Mouse (Mus musculus) forebrain, postnatal 0 days (tissue): ENCODE results near the gene E2f4. TPM values are rescaled to one million over a fixed set of nuclear protein-coding genes. Genes with fewer than 3 reads are reported as not detected.

Experiments used
- ATAC-seq: fragments of 200-750 bp; cut with Nextera tagmentation; 2 replicates; pipeline ENCODE4 v1.8.0; 2017; ENCODE audit warnings: mild to moderate bottlenecking, moderate library complexity
- DNase-seq: peaks from one replicate; pipeline ENCODE4 v3.0.0-alpha.2; 2015
- H3K27ac ChIP-seq: fragments of 300-500 bp; sonication (generic); 2 replicates; pipeline ENCODE4 v1.5.1; 2014; ENCODE audit warnings: low read depth, mild to moderate bottlenecking, antibody characterized with exemption, low read length, moderate library complexity, mixed read lengths
- H3K27me3 ChIP-seq: fragments of 300-500 bp; sonication (generic); 2 replicates; pipeline ENCODE4 v1.6.1; 2014; ENCODE audit warnings: mild to moderate bottlenecking, low read length, mixed read lengths; ENCODE audit not compliant: insufficient read depth
- H3K36me3 ChIP-seq: fragments of 300-500 bp; sonication (generic); 2 replicates; pipeline ENCODE4 v1.6.1; 2014; ENCODE audit warnings: mild to moderate bottlenecking, moderate library complexity; ENCODE audit not compliant: insufficient read depth
- H3K4me1 ChIP-seq: fragments of 300-500 bp; sonication (generic); 2 replicates; pipeline ENCODE4 v1.6.1; 2014; ENCODE audit warnings: antibody characterized with exemption; ENCODE audit not compliant: insufficient read depth
- H3K4me2 ChIP-seq: fragments of 300-500 bp; sonication (generic); 2 replicates; pipeline ENCODE4 v1.6.1; 2014; ENCODE audit warnings: low read depth, mild to moderate bottlenecking, moderate library complexity
- H3K4me3 ChIP-seq: fragments of 300-500 bp; sonication (generic); 2 replicates; pipeline ENCODE4 v1.5.1; 2014; ENCODE audit warnings: low read depth, low read length, mixed read lengths
- H3K9ac ChIP-seq: fragments of 300-500 bp; sonication (generic); 2 replicates; pipeline ENCODE4 v1.6.1; 2014; ENCODE audit warnings: mild to moderate bottlenecking
- H3K9me3 ChIP-seq: fragments of 300-500 bp; sonication (generic); 2 replicates; pipeline ENCODE4 v1.6.1; 2016; ENCODE audit warnings: low read length
- CTCF ChIP-seq: sonication (generic); IDR thresholded peaks from 2 replicates; pipeline ENCODE4 v1.5.1; 2016; ENCODE audit warnings: antibody characterized with exemption, control low read depth, low read depth
- WGBS: fragments of 180-500 bp; shearing (Covaris S2); extraction: QIAGEN DNeasy Blood & Tissue Kit; methylation state at CpG from one replicate; pipeline ENCODE4 v1.1.7; 2014; 5-methylcytosine and 5-hydroxymethylcytosine counted together
- polyA plus RNA-seq: library from polyadenylated mRNA; unstranded; fragments of >200 nt; fragmentation: Nextera tagmentation; extraction: Ambion mirVana; gene quantifications from 2 replicates; pipeline ENCODE4 v1.2.1, GENCODE M21; 2015
- total RNA-seq: library from RNA; depleted of rRNA; stranded (reverse); fragments of >200 nt; gene quantifications from 2 replicates; pipeline ENCODE4 v1.2.3, GENCODE M21; 2014

The E2f4 gene
- total and polyA plus RNA-seq, 2 experiments from 2014 or later = 30.6 to 36.7 TPM

GRCm38 (mm10) chr8:105315073-105315769 is 17.8 kb downstream of the E2f4 start:
- Histone ChIP-seq H3K4me3 (no peak overlapping the region), H3K36me3 (peaks cover 71% of the 10 kb centered on the region), H3K9me3 (no peaks in the 10 kb centered on the region), H3K27me3 (no peaks in the 10 kb centered on the region), H3K9ac (no peak overlapping the region), H3K4me1 (no peaks in the 10 kb centered on the region), H3K27ac (no peak overlapping the region), H3K4me2 (no peak overlapping the region)
- ATAC-seq (no peak), DNase-seq (no peak)
- no peak for TF ChIP-seq CTCF
- 93% methylated on average over 18 of the region's 18 CpGs for WGBS

GRCm38 (mm10) chr8:105317941-105318340 is 20.5 kb downstream of the E2f4 start:
- H3K4me2 ChIP-seq = no peak overlapping the region
- ATAC-seq (no peak), DNase-seq (no peak)
- WGBS = 76% methylated on average over 4 of the region's 4 CpGs
- no peak overlapping the region for H3K9ac ChIP-seq
- no peak overlapping the region for H3K4me3 ChIP-seq
- no peaks in the 10 kb centered on the region for H3K9me3 ChIP-seq
- H3K4me1 ChIP-seq = no peaks in the 10 kb centered on the region
- peaks cover 68% of the 10 kb centered on the region for H3K36me3 ChIP-seq
- H3K27ac ChIP-seq = no peak overlapping the region
- no peak for TF ChIP-seq CTCF
- H3K27me3 ChIP-seq = no peaks in the 10 kb centered on the region

- H3K9ac ChIP-seq = no peak overlapping the region
- WGBS = 84% methylated on average over 11 of the region's 11 CpGs
- DNase-seq = no peak
- no peak overlapping the region for H3K4me2 ChIP-seq
- no peak overlapping the region for H3K27ac ChIP-seq
- H3K27me3 ChIP-seq = no peaks in the 10 kb centered on the region
- ATAC-seq = no peak
- no peak for TF ChIP-seq CTCF
- no peaks in the 10 kb centered on the region for H3K9me3 ChIP-seq
- peaks cover 62% of the 10 kb centered on the region for H3K36me3 ChIP-seq
- no peaks in the 10 kb centered on the region for H3K4me1 ChIP-seq
- H3K4me3 ChIP-seq = no peak overlapping the region
These were observed 21.3 kb downstream of the E2f4 start for GRCm38 (mm10) chr8:105318662-105319190.

- H3K27ac ChIP-seq = no peak overlapping the region
- TF ChIP-seq CTCF = no peak
- ATAC-seq = no peak
- H3K36me3 ChIP-seq = peaks cover 27% of the 10 kb centered on the region
- H3K9me3 ChIP-seq = no peaks in the 10 kb centered on the region
- no peak overlapping the region for H3K4me2 ChIP-seq
- 92% methylated on average over 4 of the region's 4 CpGs for WGBS
- DNase-seq = no peak
- no peaks in the 10 kb centered on the region for H3K27me3 ChIP-seq
- no peak overlapping the region for H3K9ac ChIP-seq
- H3K4me3 ChIP-seq = no peak overlapping the region
- peaks cover 16% of the 10 kb centered on the region for H3K4me1 ChIP-seq
These were observed 25.7 kb downstream of the E2f4 start for GRCm38 (mm10) chr8:105323183-105323582.

- Histone ChIP-seq H3K36me3 (peaks cover 35% of the 10 kb centered on the region), H3K4me3 (peak overlapping the region; percentile 57), H3K27ac (peak overlapping the region; percentile 84), H3K4me1 (peaks cover 16% of the 10 kb centered on the region), H3K4me2 (peak overlapping the region; percentile 90), H3K9me3 (no peaks in the 10 kb centered on the region), H3K27me3 (no peaks in the 10 kb centered on the region), H3K9ac (peak overlapping the region; percentile 80)
- WGBS = 2% methylated on average over 12 of the region's 12 CpGs
- DNase-seq (no peak), ATAC-seq (peak; percentile 33)
- TF ChIP-seq CTCF = 0 out of 2 replicates have a peak, but pooled peaks have one; percentile 4
These were observed 28.2 kb downstream of the E2f4 start for GRCm38 (mm10) chr8:105325641-105326093.

GRCm38 (mm10) chr8:105326141-105326672 is 28.7 kb downstream of the E2f4 start, which contains the start of the genes Lrrc29 and Tmem208:
Gene Lrrc29 (minus strand): TSS chr8:105326278.
Gene Tmem208 (plus strand): TSS chr8:105326354.
- WGBS = 2% methylated on average over 36 of the region's 36 CpGs
- Histone ChIP-seq H3K9ac (peak within 1 kb of the TSS; percentile 80), H3K4me3 (peak within 1 kb of the TSS; percentile 57), H3K27me3 (no peaks in the 10 kb centered on the region), H3K27ac (peak within 1 kb of the TSS; percentile 84), H3K4me2 (peak within 1 kb of the TSS; percentile 90), H3K9me3 (no peaks in the 10 kb centered on the region), H3K4me1 (peaks cover 16% of the 10 kb centered on the region), H3K36me3 (peaks cover 39% of the 10 kb centered on the region)
- peak; percentile 97 for DNase-seq
- ATAC-seq = peak; percentile 97
- peak; percentile 67 for TF ChIP-seq CTCF

GRCm38 (mm10) chr8:105326968-105327367 is 29.5 kb downstream of the E2f4 start:
- no peak for TF ChIP-seq CTCF
- Histone ChIP-seq H3K4me2 (peak overlapping the region; percentile 90), H3K36me3 (peaks cover 46% of the 10 kb centered on the region), H3K4me1 (peaks cover 16% of the 10 kb centered on the region), H3K27ac (peak overlapping the region; percentile 84; the same call in 1 of the 2 replicates), H3K27me3 (no peaks in the 10 kb centered on the region), H3K9me3 (no peaks in the 10 kb centered on the region), H3K4me3 (peak overlapping the region; percentile 57), H3K9ac (peak overlapping the region; percentile 80)
- DNase-seq = no peak
- no peak for ATAC-seq
- WGBS = 36% methylated on average over 6 of the region's 6 CpGs
